In genomic region chr11:84129799-84130185, GRCm38 (mm10) we compare ENCODE assay signal across 8 mouse cellular contexts. TPM values are rescaled to one million over a fixed set of nuclear protein-coding genes. Genes with fewer than 3 reads are reported as not detected.
DNase-seq lines count a peak whose midpoint lies in the region; ATAC-seq and TF ChIP-seq lines count a peak whose summit lies in the region.

No protein-coding gene starts in this region.

- H3K4me3 ChIP-seq in lung, embryonic 14.5 days (ENCODE audit: low read depth, low read length) = peak overlapping the region; percentile 86
- peak overlapping the region; percentile 76 for H3K4me3 ChIP-seq in embryonic facial prominence, embryonic 15.5 days (replicated peaks)
- peak overlapping the region; percentile 75 for H3K4me3 ChIP-seq in intestine, postnatal 0 days (ENCODE audit: low read depth, low read length)
- peak overlapping the region; percentile 63 for H3K4me3 ChIP-seq in neural tube, embryonic 15.5 days (replicated peaks)

- TF ChIP-seq CTCF in lung, embryonic 14.5 days (IDR thresholded peaks at IDR 0.05; ENCODE audit: low read depth) = no peak
- no peak for TF ChIP-seq CTCF in intestine, postnatal 0 days (IDR thresholded peaks at IDR 0.05; ENCODE audit: low read depth)

- peak; percentile 27; the same call in 1 of the 2 replicates for ATAC-seq in lung, embryonic 14.5 days (ENCODE audit: insufficient read depth)
- ATAC-seq in embryonic facial prominence, embryonic 15.5 days (ENCODE audit: insufficient number of reproducible peaks, low FRiP score, low TSS enrichment, low read depth) = no peak
- peak; percentile 14; the same call in 1 of the 2 replicates for ATAC-seq in intestine, postnatal 0 days
- peak; percentile 28 for ATAC-seq in neural tube, embryonic 15.5 days (ENCODE audit: low FRiP score)

- no peak for DNase-seq in lung, embryonic 14.5 days
- DNase-seq in lung, postnatal 10 days = no peak
- DNase-seq in layer of hippocampus, postnatal 10 days (ENCODE audit: low spot score in 2 of 2) = no peak
- no peak for DNase-seq in layer of hippocampus, postnatal 14 days (ENCODE audit: low spot score in 2 of 2)
- DNase-seq in cerebellum, postnatal 36 days = no peak

- peak overlapping the region; percentile 82 for H3K9ac ChIP-seq in lung, embryonic 14.5 days
- peak overlapping the region; percentile 16 for H3K9ac ChIP-seq in embryonic facial prominence, embryonic 15.5 days
- H3K9ac ChIP-seq in intestine, postnatal 0 days (ENCODE audit: low read depth, low read length) = peak overlapping the region; percentile 58; the same call in 1 of the 2 replicates
- H3K9ac ChIP-seq in neural tube, embryonic 15.5 days (replicated peaks) = peak overlapping the region; percentile 63

- peaks cover 19% of the 10 kb centered on the region for H3K36me3 ChIP-seq in lung, embryonic 14.5 days (ENCODE audit: insufficient read depth)
- peaks cover 21% of the 10 kb centered on the region for H3K36me3 ChIP-seq in embryonic facial prominence, embryonic 15.5 days
- H3K36me3 ChIP-seq in intestine, postnatal 0 days (ENCODE audit: control insufficient read depth, insufficient read depth) = peaks cover 12% of the 10 kb centered on the region; the same call in 1 of the 2 replicates
- peaks cover 18% of the 10 kb centered on the region for H3K36me3 ChIP-seq in neural tube, embryonic 15.5 days

- 4% methylated on average over 11 of the region's 11 CpGs for WGBS in lung, embryonic 14.5 days
- 2% methylated on average over 11 of the region's 11 CpGs for WGBS in embryonic facial prominence, embryonic 15.5 days
- WGBS in intestine, postnatal 0 days = 3% methylated on average over 11 of the region's 11 CpGs
- WGBS in neural tube, embryonic 15.5 days = 2% methylated on average over 11 of the region's 11 CpGs

- no peaks in the 10 kb centered on the region for H3K27me3 ChIP-seq in lung, embryonic 14.5 days (ENCODE audit: insufficient read depth, low read length)
- no peaks in the 10 kb centered on the region for H3K27me3 ChIP-seq in embryonic facial prominence, embryonic 15.5 days
- no peaks in the 10 kb centered on the region for H3K27me3 ChIP-seq in intestine, postnatal 0 days (replicated peaks; ENCODE audit: control insufficient read depth, insufficient read depth, low read length)
- H3K27me3 ChIP-seq in neural tube, embryonic 15.5 days (replicated peaks) = no peaks in the 10 kb centered on the region

- H3K4me1 ChIP-seq in lung, embryonic 14.5 days (ENCODE audit: insufficient read depth) = peaks cover 8% of the 10 kb centered on the region; the same call in 1 of the 2 replicates
- 0 out of 2 replicates have a peak, but pooled peaks cover 4% of the 10 kb centered on the region for H3K4me1 ChIP-seq in embryonic facial prominence, embryonic 15.5 days
- H3K4me1 ChIP-seq in intestine, postnatal 0 days (replicated peaks; ENCODE audit: control insufficient read depth, insufficient read depth, low read length) = no peaks in the 10 kb centered on the region
- H3K4me1 ChIP-seq in neural tube, embryonic 15.5 days = peaks cover 20% of the 10 kb centered on the region

- H3K9me3 ChIP-seq in lung, embryonic 14.5 days (ENCODE audit: low read depth, low read length) = no peaks in the 10 kb centered on the region
- H3K9me3 ChIP-seq in embryonic facial prominence, embryonic 15.5 days (replicated peaks) = no peaks in the 10 kb centered on the region
- no peaks in the 10 kb centered on the region for H3K9me3 ChIP-seq in intestine, postnatal 0 days (ENCODE audit: control insufficient read depth)
- H3K9me3 ChIP-seq in neural tube, embryonic 15.5 days (replicated peaks) = no peaks in the 10 kb centered on the region

- H3K27ac ChIP-seq in lung, embryonic 14.5 days (ENCODE audit: low read depth) = no peak overlapping the region
- H3K27ac ChIP-seq in embryonic facial prominence, embryonic 15.5 days (replicated peaks) = no peak overlapping the region
- H3K27ac ChIP-seq in intestine, postnatal 0 days (ENCODE audit: low read depth, low read length) = no peak overlapping the region
- peak overlapping the region; percentile 76 for H3K27ac ChIP-seq in neural tube, embryonic 15.5 days (replicated peaks)

- H3K4me2 ChIP-seq in lung, embryonic 14.5 days = peak overlapping the region; percentile 87
- peak overlapping the region; percentile 75 for H3K4me2 ChIP-seq in embryonic facial prominence, embryonic 15.5 days (replicated peaks)
- peak overlapping the region; percentile 81 for H3K4me2 ChIP-seq in intestine, postnatal 0 days (replicated peaks; ENCODE audit: low read depth)
- H3K4me2 ChIP-seq in neural tube, embryonic 15.5 days = peak overlapping the region; percentile 76

RNA-seq across cellular contexts. Expression of gene Acaca, which starts 0.3 kb away (rescaled TPM):
- polyA plus RNA-seq in lung, embryonic 14.5 days (2014; fragmentation: Nextera tagmentation; extraction: Ambion mirVana) = 20.5 and 21.2 TPM in 2 replicates
- polyA plus RNA-seq in embryonic facial prominence, embryonic 15.5 days (2015; fragmentation: Nextera tagmentation; extraction: Ambion mirVana) = 12.3 and 14.4 TPM in 2 replicates
- polyA plus RNA-seq in intestine, postnatal 0 days (2015; fragmentation: Nextera tagmentation; extraction: Ambion mirVana) = 2.5 and 3.1 TPM in 2 replicates
- polyA plus RNA-seq in neural tube, embryonic 15.5 days (2015; fragmentation: Nextera tagmentation; extraction: Ambion mirVana) = 19.2 and 22.9 TPM in 2 replicates
- 100 to 1,000 TPM; 105 to 117 TPM for total RNA-seq in layer of hippocampus, postnatal 10 days (2021)
- 10 to 100 TPM; 87.4 to 91.5 TPM for total RNA-seq in layer of hippocampus, postnatal 14 days (2021)

RNA-seq across cellular contexts. Expression of gene Tada2a, which starts 0.4 kb away (rescaled TPM):
- polyA plus RNA-seq in lung, embryonic 14.5 days (2014; fragmentation: Nextera tagmentation; extraction: Ambion mirVana) = 35.6 and 36.0 TPM in 2 replicates
- 32.9 and 34.7 TPM in 2 replicates for polyA plus RNA-seq in embryonic facial prominence, embryonic 15.5 days (2015; fragmentation: Nextera tagmentation; extraction: Ambion mirVana)
- polyA plus RNA-seq in intestine, postnatal 0 days (2015; fragmentation: Nextera tagmentation; extraction: Ambion mirVana) = 8.3 and 9.8 TPM in 2 replicates
- polyA plus RNA-seq in neural tube, embryonic 15.5 days (2015; fragmentation: Nextera tagmentation; extraction: Ambion mirVana) = 27.1 and 28.4 TPM in 2 replicates
- 10 to 100 TPM; 34.8 to 35.6 TPM for total RNA-seq in layer of hippocampus, postnatal 10 days (2021)
- total RNA-seq in layer of hippocampus, postnatal 14 days (2021) = 10 to 100 TPM; 29.7 to 30.3 TPM

RNA-seq across cellular contexts. Expression of gene Gm11437, which starts 37.5 kb away (rescaled TPM):
- polyA plus RNA-seq in lung, embryonic 14.5 days (2014; fragmentation: Nextera tagmentation; extraction: Ambion mirVana) = not detected in 2 replicates
- not detected in 2 replicates for polyA plus RNA-seq in embryonic facial prominence, embryonic 15.5 days (2015; fragmentation: Nextera tagmentation; extraction: Ambion mirVana)
- polyA plus RNA-seq in intestine, postnatal 0 days (2015; fragmentation: Nextera tagmentation; extraction: Ambion mirVana) = 0.24 TPM in 1 of 2 replicates, not detected in the other
- 0.24 TPM in 1 of 2 replicates, not detected in the other for polyA plus RNA-seq in neural tube, embryonic 15.5 days (2015; fragmentation: Nextera tagmentation; extraction: Ambion mirVana)
- not detected for total RNA-seq in layer of hippocampus, postnatal 10 days (2021)
- not detected for total RNA-seq in layer of hippocampus, postnatal 14 days (2021)

Comparison
In these comparisons a context has a peak if more than half of its experiments do, and no peak if none do; other contexts are left out.
1. H3K9ac ChIP-seq: peak in every context shown above with its lines; median percentile 82 in lung, embryonic 14.5 days; 63 in neural tube, embryonic 15.5 days; 58 in intestine, postnatal 0 days; 16 in embryonic facial prominence, embryonic 15.5 days.